ENCODE assay signal across 10 mouse cellular contexts in genomic region chr11:109364881-109365280, GRCm38 (mm10). TPM values are rescaled to one million over a fixed set of nuclear protein-coding genes. Genes with fewer than 3 reads are reported as not detected.
DNase-seq lines count a peak whose midpoint lies in the region; ATAC-seq lines count a peak whose summit lies in the region.
"Had no signal": no experiment of that assay in that cellular context is flagged by ENCODE, and none has a peak within 500 bp of the region (broad histone marks: within the 10 kb centered on the region; RNA-seq: fewer than 3 reads in every experiment).

No protein-coding gene starts in this region.

- peaks cover 17% of the 10 kb centered on the region for H3K27me3 ChIP-seq in hindbrain, embryonic 10.5 days (ENCODE audit: insufficient read depth, poor library complexity, severe bottlenecking)
- H3K27me3 ChIP-seq in hindbrain, embryonic 11.5 days (ENCODE audit: control insufficient read depth, insufficient read depth, low read length) = no peaks in the 10 kb centered on the region
- no peaks in the 10 kb centered on the region for H3K27me3 ChIP-seq in heart, embryonic 16.5 days (ENCODE audit: control insufficient read depth, insufficient read depth, low read length)
- 0 out of 2 replicates have a peak, but pooled peaks cover 6% of the 10 kb centered on the region for H3K27me3 ChIP-seq in midbrain, embryonic 14.5 days (ENCODE audit: control insufficient read depth, insufficient read depth, low read length)

- H3K4me3 ChIP-seq in hindbrain, embryonic 10.5 days = peak overlapping the region; percentile 94
- no peak overlapping the region for H3K4me3 ChIP-seq in hindbrain, embryonic 11.5 days (ENCODE audit: low read depth, low read length)
- H3K4me3 ChIP-seq in heart, embryonic 16.5 days (ENCODE audit: low read length) = peak overlapping the region; percentile 32
- peak overlapping the region; percentile 95; the same call in 1 of the 2 replicates for H3K4me3 ChIP-seq in midbrain, embryonic 14.5 days (replicated peaks; ENCODE audit: low read depth, low read length)

- H3K4me2 ChIP-seq in hindbrain, embryonic 11.5 days (replicated peaks; ENCODE audit: low read depth, low read length) = no peak overlapping the region
- H3K4me2 ChIP-seq in heart, embryonic 16.5 days (ENCODE audit: low read depth, low read length) = peak overlapping the region; percentile 66
- H3K4me2 ChIP-seq in midbrain, embryonic 14.5 days (ENCODE audit: low read length) = peak overlapping the region; percentile 90

- no peaks in the 10 kb centered on the region for H3K9me3 ChIP-seq in hindbrain, embryonic 10.5 days
- H3K9me3 ChIP-seq in hindbrain, embryonic 11.5 days (ENCODE audit: control insufficient read depth, low read length) = no peaks in the 10 kb centered on the region
- H3K9me3 ChIP-seq in heart, embryonic 16.5 days (replicated peaks; ENCODE audit: control insufficient read depth, low read length) = no peaks in the 10 kb centered on the region
- H3K9me3 ChIP-seq in midbrain, embryonic 14.5 days (ENCODE audit: control insufficient read depth, low read length) = no peaks in the 10 kb centered on the region

- H3K9ac ChIP-seq in hindbrain, embryonic 11.5 days (ENCODE audit: low read depth, low read length) = no peak overlapping the region
- H3K9ac ChIP-seq in heart, embryonic 16.5 days (ENCODE audit: low read length) = peak overlapping the region; percentile 61
- no peak overlapping the region; the same call in 1 of the 2 replicates for H3K9ac ChIP-seq in midbrain, embryonic 14.5 days (replicated peaks; ENCODE audit: low read length)

- H3K36me3 ChIP-seq in hindbrain, embryonic 10.5 days = peaks cover 47% of the 10 kb centered on the region
- peaks cover 2% of the 10 kb centered on the region; the same call in 1 of the 2 replicates for H3K36me3 ChIP-seq in hindbrain, embryonic 11.5 days (ENCODE audit: control insufficient read depth, insufficient read depth, low read length)
- peaks cover 8% of the 10 kb centered on the region for H3K36me3 ChIP-seq in heart, embryonic 16.5 days (ENCODE audit: control insufficient read depth, insufficient read depth)
- peaks cover 20% of the 10 kb centered on the region; the same call in 1 of the 2 replicates for H3K36me3 ChIP-seq in midbrain, embryonic 14.5 days (ENCODE audit: control insufficient read depth, insufficient read depth, low read length)

- no peak for ATAC-seq in hindbrain, embryonic 11.5 days (ENCODE audit: low FRiP score)
- ATAC-seq in heart, embryonic 16.5 days (replicated peaks; ENCODE audit: extremely low read depth, insufficient read depth, low FRiP score) = no peak
- no peak for ATAC-seq in midbrain, embryonic 14.5 days (ENCODE audit: low FRiP score, low TSS enrichment)
- ATAC-seq in megakaryocyte progenitor cell, adult 5-6 weeks (replicated peaks; ENCODE audit: poor library complexity) = no peak

- WGBS in hindbrain, embryonic 10.5 days = 88% methylated on average over 10 of the region's 10 CpGs
- 92% methylated on average over 10 of the region's 10 CpGs for WGBS in hindbrain, embryonic 11.5 days
- 71% methylated on average over 10 of the region's 10 CpGs for WGBS in heart, embryonic 16.5 days
- 87% methylated on average over 10 of the region's 10 CpGs for WGBS in midbrain, embryonic 14.5 days

- DNase-seq in hindbrain, embryonic 10.5 days (ENCODE audit: low spot score) = no peak
- no peak for DNase-seq in hindbrain, embryonic 11.5 days (ENCODE audit: low spot score)
- DNase-seq in MN1 (ENCODE audit: low spot score) = peak; percentile 36
- no peak for DNase-seq in midbrain, embryonic 14.5 days
- DNase-seq in urinary bladder, adult 2 months (ENCODE audit: low spot score) = no peak
- no peak for DNase-seq in layer of hippocampus, postnatal 36 days

- H3K27ac ChIP-seq in hindbrain, embryonic 10.5 days = no peak overlapping the region
- H3K27ac ChIP-seq in hindbrain, embryonic 11.5 days (ENCODE audit: low read depth, low read length) = no peak overlapping the region
- peak overlapping the region; percentile 17; the same call in 1 of the 2 replicates for H3K27ac ChIP-seq in heart, embryonic 16.5 days (ENCODE audit: low read length)
- H3K27ac ChIP-seq in midbrain, embryonic 14.5 days (replicated peaks; ENCODE audit: low read depth, low read length) = no peak overlapping the region

- peaks cover 52% of the 10 kb centered on the region for H3K4me1 ChIP-seq in hindbrain, embryonic 10.5 days (replicated peaks)
- 0 out of 2 replicates have a peak, but pooled peaks cover 6% of the 10 kb centered on the region for H3K4me1 ChIP-seq in hindbrain, embryonic 11.5 days (replicated peaks; ENCODE audit: control insufficient read depth, insufficient read depth, low read length)
- H3K4me1 ChIP-seq in heart, embryonic 16.5 days (ENCODE audit: control insufficient read depth, insufficient read depth, low read length) = peaks cover 67% of the 10 kb centered on the region
- peaks cover 31% of the 10 kb centered on the region for H3K4me1 ChIP-seq in midbrain, embryonic 14.5 days (ENCODE audit: control insufficient read depth, insufficient read depth, low read length)

RNA-seq across cellular contexts. Expression of gene Gna13, which starts 2.2 kb away (rescaled TPM):
- polyA plus RNA-seq in hindbrain, embryonic 10.5 days (2016; fragmentation: Nextera tagmentation; extraction: Ambion mirVana) = 15.6 and 20.2 TPM in 2 replicates
- polyA plus RNA-seq in hindbrain, embryonic 11.5 days (2014; fragmentation: Nextera tagmentation; extraction: Ambion mirVana) = 20.6 and 25.2 TPM in 2 replicates
- polyA plus RNA-seq in heart, embryonic 16.5 days (2015; fragmentation: Nextera tagmentation; extraction: Ambion mirVana) = 20.7 and 21.6 TPM in 2 replicates
- 16.4 and 21.7 TPM in 2 replicates for polyA plus RNA-seq in midbrain, embryonic 14.5 days (2014; fragmentation: Nextera tagmentation; extraction: Ambion mirVana)
- 26.0 and 28.9 TPM in 2 replicates for polyA plus RNA-seq in urinary bladder, adult 2 months (2012; rRNA removed)
- total RNA-seq in layer of hippocampus, postnatal 36 days (2021) = 10 to 100 TPM; 53.5 to 54.8 TPM
- 50.4 and 59.9 TPM in 2 replicates for total RNA-seq in megakaryocyte progenitor cell, adult 5-6 weeks (2015)
- 36.3 and 42.8 TPM in 2 replicates for total RNA-seq in megakaryocyte progenitor cell, adult 5-6 weeks (2017)

RNA-seq across cellular contexts. Expression of gene 9930022D16Rik, which starts 48.8 kb away (rescaled TPM):
- polyA plus RNA-seq in hindbrain, embryonic 10.5 days (2016; fragmentation: Nextera tagmentation; extraction: Ambion mirVana) = not detected in 2 replicates
- not detected in 2 replicates for polyA plus RNA-seq in hindbrain, embryonic 11.5 days (2014; fragmentation: Nextera tagmentation; extraction: Ambion mirVana)
- polyA plus RNA-seq in heart, embryonic 16.5 days (2015; fragmentation: Nextera tagmentation; extraction: Ambion mirVana) = not detected in 2 replicates
- not detected in 2 replicates for polyA plus RNA-seq in midbrain, embryonic 14.5 days (2014; fragmentation: Nextera tagmentation; extraction: Ambion mirVana)
- not detected in 2 replicates for polyA plus RNA-seq in urinary bladder, adult 2 months (2012; rRNA removed)
- total RNA-seq in layer of hippocampus, postnatal 36 days (2021) = not detected
- total RNA-seq in megakaryocyte progenitor cell, adult 5-6 weeks (2015) = not detected in 2 replicates
- total RNA-seq in megakaryocyte progenitor cell, adult 5-6 weeks (2017) = not detected in 2 replicates
- total RNA-seq: gastrocnemius, adult 18-20 months had no signal
- polyA plus RNA-seq: testis, adult 2 months had no signal
